Mouse (Mus musculus) bone marrow, adult 2 months (tissue): Measurements from ENCODE around the gene Ndufaf2. TPM values are rescaled to one million over a fixed set of nuclear protein-coding genes. Genes with fewer than 3 reads are reported as not detected.

Experiments
- H3K27ac ChIP-seq: fragments of 200-500 bp; 2 replicates; pipeline ENCODE4 v1.5.1; 2012; ENCODE audit warnings: low read depth, mild to moderate bottlenecking, control low read depth, inconsistent platforms, low read length; ENCODE audit not compliant: control insufficient read depth, poor library complexity, insufficient read depth
- H3K4me1 ChIP-seq: fragments of 200-500 bp; 2 replicates; pipeline ENCODE4 v1.6.1; 2011; ENCODE audit warnings: low read length; ENCODE audit not compliant: control insufficient read depth, insufficient read depth
- H3K4me3 ChIP-seq: fragments of 200-500 bp; replicated peaks from 2 replicates; pipeline ENCODE3; 2011; ENCODE audit warnings: mild to moderate bottlenecking, low read depth, low read length, control low read depth; ENCODE audit not compliant: control insufficient read depth
- CTCF ChIP-seq: fragments of 200-500 bp; IDR thresholded peaks from 2 replicates; pipeline ENCODE4 v1.5.1; 2011; ENCODE audit warnings: low read length, control low read depth; ENCODE audit not compliant: control insufficient read depth, insufficient read depth
- POLR2A ChIP-seq: fragments of 200-500 bp; IDR thresholded peaks from 2 replicates; pipeline ENCODE4 v1.6.1; 2011; ENCODE audit warnings: low read depth, mild to moderate bottlenecking, control low read depth, low read length, borderline replicate concordance; ENCODE audit not compliant: control insufficient read depth
- WGBS: fragments of 180-500 bp; shearing (Covaris S2); methylation state at CpG from one replicate; pipeline ENCODE4 v1.1.7; 2018; 5-methylcytosine and 5-hydroxymethylcytosine counted together
- polyA plus RNA-seq: library from polyadenylated mRNA; stranded (reverse); fragments of >200 nt; gene quantifications from 2 replicates; pipeline ENCODE4 v1.2.4, GENCODE M21; 2011; ENCODE audit warnings: low replicate concordance; ENCODE audit not compliant: missing spikeins, insufficient read depth, insufficient read length

Gene Ndufaf2
- polyA plus RNA-seq, 1 experiment = 20.7 TPM

DNA sequence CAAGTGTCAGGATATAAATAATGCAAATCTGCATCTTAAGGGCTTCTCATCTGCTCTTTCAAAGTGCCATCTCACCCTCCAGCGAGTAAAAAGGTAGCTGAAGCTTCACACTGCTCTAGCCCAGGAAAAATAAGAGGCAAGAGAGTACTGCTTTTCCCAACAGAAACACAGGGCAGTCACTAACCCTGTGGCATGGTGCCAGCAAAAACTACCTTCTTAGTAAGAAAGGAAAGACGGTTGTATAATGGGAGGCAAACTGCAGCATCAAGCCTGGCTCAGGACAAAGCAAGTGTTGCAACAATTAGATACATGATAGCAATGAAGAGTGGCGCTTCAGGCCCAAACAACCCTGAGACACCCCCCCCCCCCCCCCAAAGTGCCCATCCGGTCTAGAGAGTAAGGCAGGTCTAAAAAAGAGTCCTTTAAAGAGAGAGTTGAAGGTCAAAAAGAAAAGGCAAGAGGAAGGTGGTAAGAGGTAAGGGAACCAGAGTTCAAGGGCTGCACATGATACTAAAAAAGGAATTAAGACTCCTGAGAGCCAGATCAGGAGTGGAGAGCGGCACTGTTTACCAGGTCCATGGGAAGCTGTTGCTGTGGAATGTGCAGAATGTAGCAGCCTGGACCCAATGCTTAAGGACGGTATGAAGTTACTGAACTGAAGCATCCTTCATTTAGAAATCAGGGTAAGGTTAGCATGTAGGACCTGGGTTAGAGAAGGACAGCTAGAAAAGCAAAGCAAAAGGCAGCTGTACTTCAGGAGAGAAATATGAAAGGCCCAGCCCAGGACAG lies 26.2 kb downstream of the Ndufaf2 start:
- no peak overlapping the region for H3K4me3 ChIP-seq
- H3K4me1 ChIP-seq = no peaks in the 10 kb centered on the region
- H3K27ac ChIP-seq = no peak overlapping the region
- WGBS = 77% methylated on average over 6 of the region's 6 CpGs
- TF ChIP-seq CTCF = no peak
- TF ChIP-seq POLR2A = no peak

DNA sequence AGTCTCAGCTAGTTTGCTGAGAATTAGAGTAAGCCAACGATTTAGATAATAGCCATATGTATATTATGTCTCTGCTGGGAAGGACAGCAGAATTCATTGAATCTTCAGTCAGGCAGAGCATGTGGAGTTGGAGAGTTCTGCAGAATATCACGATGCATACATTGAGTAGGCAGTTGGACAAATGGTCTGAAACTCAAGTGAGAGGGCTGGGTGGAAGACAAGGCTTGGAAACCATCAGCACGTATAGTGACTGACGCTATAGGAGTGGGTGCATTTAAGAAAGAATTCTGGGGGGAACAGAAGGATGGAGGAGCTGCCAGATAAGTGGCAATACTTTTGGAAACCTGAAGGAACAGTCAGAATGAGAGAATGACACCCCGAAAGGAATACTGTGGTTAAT lies 27.7 kb downstream of the Ndufaf2 start:
- 82% methylated on average over 5 of the region's 5 CpGs for WGBS
- Histone ChIP-seq H3K4me1 (no peaks in the 10 kb centered on the region), H3K4me3 (no peak overlapping the region), H3K27ac (no peak overlapping the region)
- TF ChIP-seq POLR2A = no peak
- no peak for TF ChIP-seq CTCF

DNA sequence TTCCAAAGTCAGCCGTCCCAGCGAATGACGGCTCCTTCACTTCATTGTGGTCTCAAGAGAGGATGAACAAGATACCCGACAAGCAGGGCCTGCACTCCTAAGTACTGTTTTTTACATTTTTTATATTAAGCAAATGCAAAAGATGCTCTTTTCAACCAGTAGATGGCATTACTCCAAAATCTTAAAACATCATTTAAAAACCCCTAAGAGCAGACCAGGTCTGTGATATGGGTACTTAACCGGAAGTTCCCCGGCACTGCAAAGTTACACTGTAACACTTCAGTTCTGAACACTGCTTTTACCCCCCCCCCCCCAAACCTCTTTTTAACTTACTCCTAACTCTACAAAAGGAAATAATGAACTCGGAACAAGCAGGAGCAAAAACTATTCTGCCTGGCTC lies 29.4 kb downstream of the Ndufaf2 start:
- Histone ChIP-seq H3K27ac (no peak overlapping the region), H3K4me3 (no peak overlapping the region), H3K4me1 (no peaks in the 10 kb centered on the region)
- TF ChIP-seq POLR2A = no peak
- TF ChIP-seq CTCF = no peak
- WGBS = 51% methylated on average over 7 of the region's 7 CpGs

DNA sequence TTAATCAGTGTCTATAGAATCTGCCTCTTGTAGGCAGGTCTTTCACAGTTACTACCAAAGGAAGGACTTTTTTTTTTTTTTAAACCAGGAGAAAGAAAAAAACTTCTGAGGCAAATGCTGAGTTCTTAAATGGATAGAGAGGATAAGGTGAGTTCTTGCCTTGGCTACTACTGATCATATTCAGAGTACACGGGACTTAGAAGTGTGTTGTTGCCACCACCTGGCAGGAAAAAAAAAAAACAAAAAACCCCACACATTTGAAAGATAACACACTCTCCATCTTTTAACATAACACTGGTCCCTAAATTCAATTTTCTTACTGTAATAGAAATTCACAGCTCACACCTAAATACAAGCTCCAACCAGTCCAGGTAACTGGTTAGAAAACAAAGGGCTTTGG lies 30.5 kb downstream of the Ndufaf2 start:
- H3K27ac ChIP-seq = no peak overlapping the region
- TF ChIP-seq CTCF = no peak
- TF ChIP-seq POLR2A = no peak
- no peak overlapping the region for H3K4me3 ChIP-seq
- 43% methylated on average over 1 of the region's 1 CpGs for WGBS
- no peaks in the 10 kb centered on the region for H3K4me1 ChIP-seq

DNA sequence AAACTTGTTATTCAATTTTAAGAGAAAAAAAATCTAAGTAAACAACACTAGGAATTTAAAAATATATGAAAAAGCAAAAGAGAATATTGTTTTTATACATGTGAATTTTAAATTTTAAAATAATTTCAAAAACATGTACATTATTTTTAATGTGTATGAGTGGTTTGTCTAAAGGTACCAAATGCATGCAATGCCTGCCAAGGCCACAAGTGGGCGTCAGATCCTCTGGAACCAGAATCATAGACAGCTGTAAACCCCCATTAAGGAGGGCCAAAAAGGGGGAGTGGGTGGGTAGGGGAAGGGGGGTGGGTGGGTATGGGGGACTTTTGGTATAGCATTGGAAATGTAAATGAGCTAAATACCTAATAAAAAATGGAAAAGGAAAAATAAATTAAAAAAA lies 31.3 kb downstream of the Ndufaf2 start:
- H3K4me1 ChIP-seq = no peaks in the 10 kb centered on the region
- no peak overlapping the region for H3K4me3 ChIP-seq
- 3% methylated on average over 1 of the region's 1 CpGs for WGBS
- H3K27ac ChIP-seq = no peak overlapping the region
- TF ChIP-seq CTCF = peak; percentile 58; the same call in 1 of the 2 replicates
- TF ChIP-seq POLR2A = no peak

DNA sequence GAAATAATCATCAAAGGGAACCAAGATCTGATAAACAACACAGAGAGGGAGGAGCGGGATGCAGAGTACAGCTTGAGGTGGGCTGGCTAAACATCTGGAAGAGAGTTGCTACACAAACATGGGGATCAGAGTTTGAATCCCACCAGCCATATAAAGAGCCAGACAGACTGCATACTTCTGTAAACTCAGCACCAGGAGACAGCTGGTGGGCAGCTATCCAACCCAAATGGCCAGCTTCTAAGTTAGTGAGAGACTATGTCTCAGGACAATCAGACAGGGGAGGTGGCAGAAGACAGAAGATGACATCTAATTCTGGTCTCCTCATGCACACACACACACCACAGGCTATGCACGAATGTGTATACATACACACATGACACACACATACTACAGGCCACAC lies 32.2 kb downstream of the Ndufaf2 start:
- Histone ChIP-seq H3K27ac (no peak overlapping the region), H3K4me1 (no peaks in the 10 kb centered on the region), H3K4me3 (no peak overlapping the region)
- 88% methylated on average over 2 of the region's 2 CpGs for WGBS
- TF ChIP-seq POLR2A = no peak
- no peak for TF ChIP-seq CTCF

DNA sequence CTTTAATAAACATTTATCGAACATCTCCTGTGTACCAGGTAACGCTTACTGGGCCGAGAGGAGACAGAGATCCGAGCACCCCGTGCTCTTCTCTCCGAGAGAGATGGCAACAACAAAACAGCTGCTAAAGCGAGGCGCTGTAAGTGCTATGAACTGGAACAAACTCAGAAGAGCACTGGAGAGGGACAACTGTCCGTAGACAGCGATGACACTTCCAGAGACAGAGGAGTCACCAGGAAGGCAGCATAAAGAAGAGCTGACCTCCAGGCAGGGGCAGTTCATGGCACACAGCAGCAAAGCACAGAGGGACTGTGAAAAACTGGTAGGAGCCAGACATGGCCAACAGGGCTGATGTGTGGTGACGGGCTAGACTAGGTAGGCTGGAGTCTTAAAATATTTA lies 34.3 kb downstream of the Ndufaf2 start:
- 90% methylated on average over 11 of the region's 11 CpGs for WGBS
- TF ChIP-seq POLR2A (no peak), CTCF (no peak)
- H3K27ac ChIP-seq = no peak overlapping the region

DNA sequence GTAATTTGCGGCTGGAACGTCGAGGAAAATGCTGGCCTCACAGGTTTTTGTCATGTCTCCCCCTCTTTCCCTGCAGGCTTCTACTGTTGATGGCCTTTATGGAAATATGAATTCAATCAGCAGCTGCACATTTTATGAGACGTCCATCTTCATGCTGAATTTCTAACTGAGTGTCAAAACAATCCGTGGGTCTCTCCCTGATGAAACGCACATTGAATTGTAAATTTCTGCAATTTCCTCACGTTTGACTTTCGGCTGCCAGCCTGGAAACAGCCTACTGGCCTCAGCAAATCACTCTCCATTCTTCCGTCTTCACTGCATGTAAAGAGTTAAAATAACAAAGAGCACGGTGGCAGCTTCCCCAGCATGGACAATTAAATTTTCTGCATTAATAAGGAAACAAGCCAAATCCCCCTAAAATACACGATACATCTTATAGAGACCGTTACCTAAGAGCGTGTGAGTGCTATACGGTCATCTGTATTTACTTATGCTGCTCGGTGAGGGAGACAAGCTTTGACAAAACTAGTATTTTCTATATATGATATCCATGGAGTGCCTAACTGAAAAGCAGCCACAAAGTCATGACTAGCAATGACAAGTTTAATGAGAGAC lies 35.2 kb downstream of the Ndufaf2 start:
- Histone ChIP-seq H3K27ac (no peak overlapping the region), H3K4me3 (no peak overlapping the region), H3K4me1 (no peaks in the 10 kb centered on the region)
- TF ChIP-seq CTCF (no peak), POLR2A (no peak)
- WGBS = 87% methylated on average over 15 of the region's 15 CpGs

More for the DNA sequence above, 34.3 kb downstream of the Ndufaf2 start:
- Histone ChIP-seq H3K4me3 (no peak overlapping the region), H3K4me1 (no peaks in the 10 kb centered on the region)
